Mouse (Mus musculus) embryonic fibroblast, embryonic 13.5 days (primary cell): ENCODE measurements at regions not wholly inside any gene's neighbourhood (a gene's known extent, or its start where the extent isn't known, plus 50 kb on each side); places are given as distances from the start of the nearest gene placed in this dataset.

Experiments used
- CTCF ChIP-seq: IDR thresholded peaks from 2 replicates; pipeline ENCODE4 v1.5.1; 2011; ENCODE audit warnings: mild to moderate bottlenecking, control low read depth, low read length, moderate library complexity, borderline replicate concordance; ENCODE audit not compliant: insufficient read depth
- POLR2A ChIP-seq: IDR thresholded peaks from 2 replicates; pipeline ENCODE4 v1.6.1; 2011; ENCODE audit warnings: low read depth, mild to moderate bottlenecking, control low read depth, low read length, moderate library complexity

- no peak for TF ChIP-seq POLR2A
- no peak for TF ChIP-seq CTCF
These were observed 317.3 kb upstream of the Jarid2 start for GRCm38 (mm10) chr13:44411781-44412496.
